7 mouse cellular contexts compared by ENCODE assay signal in the genomic region with DNA sequence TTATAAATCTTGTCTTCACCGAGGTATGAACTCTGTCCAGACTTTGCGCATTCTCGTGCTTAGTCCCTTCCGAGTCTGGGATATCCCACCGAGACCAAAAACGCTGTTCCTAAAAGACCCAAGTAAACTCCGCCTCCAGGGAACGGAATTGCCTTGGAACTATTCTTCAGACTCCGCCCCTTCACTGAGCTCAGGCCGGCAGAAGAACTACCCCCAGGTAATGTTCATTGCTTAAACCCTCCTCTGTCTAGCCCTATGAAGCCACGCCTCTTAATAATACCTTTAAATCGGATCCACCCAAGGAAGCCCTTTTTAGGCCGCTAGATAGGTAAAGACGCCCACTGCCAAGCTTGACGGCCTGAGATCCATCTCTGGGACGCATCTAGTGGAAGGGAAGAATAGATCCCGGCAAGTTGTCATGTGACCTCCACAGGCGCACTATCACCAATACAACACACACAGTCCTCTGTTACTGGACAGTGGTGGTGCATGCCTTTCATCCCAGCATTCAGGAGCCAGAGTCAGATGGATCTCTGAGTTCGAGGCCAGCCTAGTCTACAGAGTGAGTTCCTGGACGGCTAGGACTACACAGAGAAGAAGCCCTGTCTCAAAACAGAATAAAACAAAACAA. TPM values are rescaled to one million over a fixed set of nuclear protein-coding genes. Genes with fewer than 3 reads are reported as not detected.
A peak's percentile ranks its signal among the peaks of the same experiment; 100 is the strongest.
DNase-seq lines count a peak whose midpoint lies in the region; ATAC-seq and TF ChIP-seq lines count a peak whose summit lies in the region.

No protein-coding gene starts in this region.

- H3K27me3 ChIP-seq in CH12.LX (replicated peaks) (peaks cover 79% of the 10 kb centered on the region), MEL (ENCODE audit: control insufficient read depth in 1 of 2, insufficient read depth in 2 of 2, low read length in 2 of 2) (no peaks in the 10 kb centered on the region)
- peaks cover 10% of the 10 kb centered on the region for H3K27me3 ChIP-seq in forebrain, embryonic 14.5 days (replicated peaks; ENCODE audit: control insufficient read depth, insufficient read depth, low read length)
- 0 out of 2 replicates have a peak, but pooled peaks cover 2% of the 10 kb centered on the region for H3K27me3 ChIP-seq in limb, embryonic 11.5 days (ENCODE audit: control insufficient read depth, insufficient read depth, low read length)

- TF ChIP-seq POLR2A in CH12.LX (IDR thresholded peaks at IDR 0.05; ENCODE audit: low read depth, low read length) (no peak), MEL (IDR thresholded peaks at IDR 0.05; ENCODE audit: control insufficient read depth in 1 of 2, insufficient read depth in 1 of 2, low read depth in 1 of 2, low read length in 2 of 2, poor library complexity in 1 of 2) (0 out of 4 replicates have a peak, but pooled peaks of 1 of the 2 experiments have one; percentile 9)

- H3K36me3 ChIP-seq in CH12.LX (replicated peaks in 1 of 2; ENCODE audit: control insufficient read depth in 1 of 2, insufficient read depth in 1 of 2, low read length in 1 of 2), result no peaks in the 10 kb centered on the region
- no peaks in the 10 kb centered on the region for H3K36me3 ChIP-seq in MEL (ENCODE audit: control insufficient read depth in 1 of 2, insufficient read depth in 2 of 2, low read length in 2 of 2)
- no peaks in the 10 kb centered on the region for H3K36me3 ChIP-seq in forebrain, embryonic 14.5 days (ENCODE audit: control insufficient read depth, insufficient read depth, low read length)
- no peaks in the 10 kb centered on the region; the same call in 1 of the 2 replicates for H3K36me3 ChIP-seq in limb, embryonic 11.5 days (ENCODE audit: control insufficient read depth, insufficient read depth, low read length)

- TF ChIP-seq CTCF in CH12.LX (conservative IDR thresholded peaks at IDR 0.05 in 1 of 2, IDR thresholded peaks at IDR 0.05 in 1 of 2; ENCODE audit: low read depth in 2 of 2, low read length in 2 of 2) (no peak), MEL (IDR thresholded peaks at IDR 0.05 in 2 of 3, conservative IDR thresholded peaks at IDR 0.05 in 1 of 3; ENCODE audit: control insufficient read depth in 1 of 3, insufficient read depth in 1 of 3, low read depth in 2 of 3, low read length in 3 of 3, poor library complexity in 1 of 3, severe bottlenecking in 1 of 3) (no peak)

- dilution Hi-C loops in CH12.LX (cut with MboI; ENCODE audit: extremely low pct_ligation_motif_present, extremely low pct_unique_long_range_greater_than_20kb, low sequenced_read_pairs), result no loop called here

- TF ChIP-seq RAD21 in CH12.LX (IDR thresholded peaks at IDR 0.05; ENCODE audit: low read depth, low read length), result no peak
- no peak for TF ChIP-seq RAD21 in MEL (IDR thresholded peaks at IDR 0.05; ENCODE audit: low read depth, low read length)

- H3K9me3 ChIP-seq in CH12.LX (replicated peaks; ENCODE audit: low read length) (peaks cover 6% of the 10 kb centered on the region), MEL (replicated peaks; ENCODE audit: insufficient read depth, low read length) (no peaks in the 10 kb centered on the region)
- no peaks in the 10 kb centered on the region for H3K9me3 ChIP-seq in forebrain, embryonic 14.5 days (replicated peaks; ENCODE audit: control insufficient read depth, low read length)
- H3K9me3 ChIP-seq in limb, embryonic 11.5 days (ENCODE audit: control insufficient read depth, low read length), result no peaks in the 10 kb centered on the region

- DNase-seq in CH12.LX (ENCODE audit: extremely low read depth), result no peak
- DNase-seq in MEL (ENCODE audit: low read depth, low spot score), result peak; percentile 82
- no peak for DNase-seq in forebrain, embryonic 14.5 days (ENCODE audit: low spot score)
- peak; percentile 71 for DNase-seq in limb, embryonic 11.5 days (ENCODE audit: low spot score)
- DNase-seq in neural tube, embryonic 10.5 days (ENCODE audit: extremely low spot score, low spot score), result peak; percentile 50
- no peak for DNase-seq in gastrocnemius, adult 8-10 months (ENCODE audit: low spot score in 2 of 2)
- DNase-seq in adrenal gland, postnatal 10 days, result no peak

- 2% methylated on average over 20 of the region's 20 CpGs for WGBS in forebrain, embryonic 14.5 days
- WGBS in limb, embryonic 11.5 days, result 2% methylated on average over 20 of the region's 20 CpGs

- H3K4me1 ChIP-seq in CH12.LX (ENCODE audit: control insufficient read depth in 1 of 2, insufficient read depth in 2 of 2) (peaks cover 8 to 23% of the 10 kb centered on the region in 2 experiments; a peak in 3 of 4 replicates), MEL (ENCODE audit: control insufficient read depth in 1 of 2, insufficient read depth in 2 of 2, low read length in 2 of 2) (peaks cover 5 to 26% of the 10 kb centered on the region in 2 experiments)
- peaks cover 22% of the 10 kb centered on the region for H3K4me1 ChIP-seq in forebrain, embryonic 14.5 days (ENCODE audit: control insufficient read depth, insufficient read depth, low read length)
- H3K4me1 ChIP-seq in limb, embryonic 11.5 days (ENCODE audit: control insufficient read depth, insufficient read depth, low read length), result peaks cover 36% of the 10 kb centered on the region

- peak; percentile 15; the same call in 1 of the 2 replicates for ATAC-seq in forebrain, embryonic 14.5 days
- peak; percentile 18 for ATAC-seq in limb, embryonic 11.5 days (ENCODE audit: insufficient number of reproducible peaks, low FRiP score, low TSS enrichment, low read depth)

- H3K4me3 ChIP-seq in CH12.LX (replicated peaks in 1 of 3; ENCODE audit: low read depth in 2 of 3, low read length in 2 of 3, poor library complexity in 1 of 3) (peak overlapping the region; percentile 31 to 47 (median 37)), MEL (ENCODE audit: control insufficient read depth in 1 of 2, insufficient read depth in 1 of 2, low read depth in 2 of 2, low read length in 2 of 2) (peak overlapping the region; percentile 56 to 68)
- peak overlapping the region; percentile 37 for H3K4me3 ChIP-seq in forebrain, embryonic 14.5 days (ENCODE audit: low read depth, low read length)
- peak overlapping the region; percentile 37 for H3K4me3 ChIP-seq in limb, embryonic 11.5 days (ENCODE audit: low read depth, low read length)

- H3K27ac ChIP-seq in CH12.LX (ENCODE audit: insufficient read depth, low read depth) (no peak overlapping the region), MEL (ENCODE audit: control insufficient read depth, low read depth, low read length) (peak overlapping the region; percentile 43)
- H3K27ac ChIP-seq in forebrain, embryonic 14.5 days (ENCODE audit: low read depth, low read length), result peak overlapping the region; percentile 58; the same call in 1 of the 2 replicates
- H3K27ac ChIP-seq in limb, embryonic 11.5 days (replicated peaks; ENCODE audit: low read depth, low read length), result peak overlapping the region; percentile 98

- H3K4me2 ChIP-seq in CH12.LX (ENCODE audit: insufficient read depth, low read depth, poor library complexity, severe bottlenecking), result peak overlapping the region; percentile 27
- H3K4me2 ChIP-seq in forebrain, embryonic 14.5 days (ENCODE audit: low read length), result peak overlapping the region; percentile 61
- H3K4me2 ChIP-seq in limb, embryonic 11.5 days (ENCODE audit: low read depth, severe bottlenecking), result peak overlapping the region; percentile 99

- in situ Hi-C loops in CH12.LX (cut with MboI; ENCODE audit: low pct_ligation_motif_present, low pct_unique_long_range_greater_than_20kb, low sequenced_read_pairs), result no loop called here

- TF ChIP-seq EP300 in CH12.LX (IDR thresholded peaks at IDR 0.05; ENCODE audit: low read length) (no peak), MEL (IDR thresholded peaks at IDR 0.05; ENCODE audit: low read depth in 1 of 2, low read length in 2 of 2) (no peak)

- H3K9ac ChIP-seq in CH12.LX (ENCODE audit: insufficient read depth, low read depth), result no peak overlapping the region
- H3K9ac ChIP-seq in MEL (ENCODE audit: control insufficient read depth, low read depth, low read length, poor library complexity, severe bottlenecking), result peak overlapping the region; percentile 55
- peak overlapping the region; percentile 62; the same call in 1 of the 2 replicates for H3K9ac ChIP-seq in forebrain, embryonic 14.5 days (ENCODE audit: low read length)
- H3K9ac ChIP-seq in limb, embryonic 11.5 days (ENCODE audit: low read length), result peak overlapping the region; percentile 9; the same call in 1 of the 2 replicates

- H3K79me2 ChIP-seq in CH12.LX (replicated peaks; ENCODE audit: control insufficient read depth, extremely low read depth, insufficient read depth, poor library complexity, severe bottlenecking) (no peaks in the 10 kb centered on the region), MEL (ENCODE audit: control insufficient read depth, insufficient read depth, low read length, poor library complexity) (peaks cover 2% of the 10 kb centered on the region; the same call in 1 of the 2 replicates)

RNA-seq across cellular contexts. Expression of gene Cd248, which starts 4.6 kb away (rescaled TPM):
- total RNA-seq in CH12.LX (2012; rRNA removed), result not detected in 2 replicates
- total RNA-seq in CH12.LX (2014; rRNA removed), result not detected in 2 replicates
- polyA plus RNA-seq in CH12.LX (2012; ENCODE audit: insufficient read length, low read depth), result not detected in 2 replicates
- total RNA-seq in MEL (2012; rRNA removed), result 0.23 and 0.27 TPM in 2 replicates
- under 1 TPM in 1 of 2 experiments, not detected in 1; 0.86 TPM for polyA plus RNA-seq in MEL (2012; ENCODE audit: insufficient read depth in 1 of 2, insufficient read length in 2 of 2, low read depth in 1 of 2, low replicate concordance in 2 of 2, missing spikeins in 1 of 2)
- 12.5 and 16.2 TPM in 2 replicates for polyA plus RNA-seq in forebrain, embryonic 14.5 days (2014; fragmentation: Nextera tagmentation; extraction: Ambion mirVana)
- 41.1 and 45.6 TPM in 2 replicates for polyA plus RNA-seq in limb, embryonic 11.5 days (2014; fragmentation: Nextera tagmentation; extraction: Ambion mirVana)
- 1 to 10 TPM; 5.2 to 8.9 (median 7.0) TPM for total RNA-seq in gastrocnemius, adult 8-10 months (2022)
- total RNA-seq in adrenal gland, postnatal 10 days (2021), result 10 to 100 TPM; 28.1 to 37.5 TPM

RNA-seq across cellular contexts. Expression of gene Tmem151a, which starts 12.8 kb away (rescaled TPM):
- not detected in 2 replicates for total RNA-seq in CH12.LX (2012; rRNA removed)
- not detected in 2 replicates for total RNA-seq in CH12.LX (2014; rRNA removed)
- polyA plus RNA-seq in CH12.LX (2012; ENCODE audit: insufficient read length, low read depth), result not detected in 2 replicates
- total RNA-seq in MEL (2012; rRNA removed), result 0.29 TPM in 1 of 2 replicates, not detected in the other
- under 1 TPM in 1 of 2 experiments, not detected in 1; 0.63 TPM for polyA plus RNA-seq in MEL (2012; ENCODE audit: insufficient read depth in 1 of 2, insufficient read length in 2 of 2, low read depth in 1 of 2, low replicate concordance in 2 of 2, missing spikeins in 1 of 2)
- polyA plus RNA-seq in forebrain, embryonic 14.5 days (2014; fragmentation: Nextera tagmentation; extraction: Ambion mirVana), result 5.4 and 7.5 TPM in 2 replicates
- 1.1 and 2.2 TPM in 2 replicates for polyA plus RNA-seq in limb, embryonic 11.5 days (2014; fragmentation: Nextera tagmentation; extraction: Ambion mirVana)
- total RNA-seq in gastrocnemius, adult 8-10 months (2022), result under 1 TPM in 1 of 4 experiments, not detected in 3; 0.12 TPM
- 1 to 10 TPM; 2.4 to 3.2 TPM for total RNA-seq in adrenal gland, postnatal 10 days (2021)

RNA-seq across cellular contexts. Expression of gene Yif1a, which starts 15.8 kb away (rescaled TPM):
- 62.6 and 65.0 TPM in 2 replicates for total RNA-seq in CH12.LX (2012; rRNA removed)
- total RNA-seq in CH12.LX (2014; rRNA removed), result 63.6 and 72.4 TPM in 2 replicates
- 33.1 and 39.0 TPM in 2 replicates for polyA plus RNA-seq in CH12.LX (2012; ENCODE audit: insufficient read length, low read depth)
- 57.5 and 64.3 TPM in 2 replicates for total RNA-seq in MEL (2012; rRNA removed)
- 10 to 100 TPM in 1 of 2 experiments, not detected in 1; 54.0 TPM for polyA plus RNA-seq in MEL (2012; ENCODE audit: insufficient read depth in 1 of 2, insufficient read length in 2 of 2, low read depth in 1 of 2, low replicate concordance in 2 of 2, missing spikeins in 1 of 2)
- polyA plus RNA-seq in forebrain, embryonic 14.5 days (2014; fragmentation: Nextera tagmentation; extraction: Ambion mirVana), result 71.6 and 95.5 TPM in 2 replicates
- 68.5 and 71.2 TPM in 2 replicates for polyA plus RNA-seq in limb, embryonic 11.5 days (2014; fragmentation: Nextera tagmentation; extraction: Ambion mirVana)
- total RNA-seq in gastrocnemius, adult 8-10 months (2022), result 10 to 100 TPM; 37.4 to 44.7 (median 39.8) TPM
- total RNA-seq in adrenal gland, postnatal 10 days (2021), result 10 to 100 TPM; 88.3 to 96.8 TPM

RNA-seq across cellular contexts. Expression of gene Rin1, which starts 22.2 kb away (rescaled TPM):
- 0.47 and 0.92 TPM in 2 replicates for total RNA-seq in CH12.LX (2012; rRNA removed)
- 0.13 and 0.30 TPM in 2 replicates for total RNA-seq in CH12.LX (2014; rRNA removed)
- polyA plus RNA-seq in CH12.LX (2012; ENCODE audit: insufficient read length, low read depth), result 0.74 and 0.89 TPM in 2 replicates
- total RNA-seq in MEL (2012; rRNA removed), result 0.33 and 0.42 TPM in 2 replicates
- polyA plus RNA-seq in MEL (2012; ENCODE audit: insufficient read depth in 1 of 2, insufficient read length in 2 of 2, low read depth in 1 of 2, low replicate concordance in 2 of 2, missing spikeins in 1 of 2), result 1 to 10 TPM in 1 of 2 experiments, not detected in 1; 1.3 TPM
- polyA plus RNA-seq in forebrain, embryonic 14.5 days (2014; fragmentation: Nextera tagmentation; extraction: Ambion mirVana), result 1.3 and 1.4 TPM in 2 replicates
- 1.3 and 1.6 TPM in 2 replicates for polyA plus RNA-seq in limb, embryonic 11.5 days (2014; fragmentation: Nextera tagmentation; extraction: Ambion mirVana)
- total RNA-seq in gastrocnemius, adult 8-10 months (2022), result 1 to 10 TPM in 1 of 4 experiments, under 1 TPM in 3; 0.47 to 1.0 (median 0.75) TPM
- total RNA-seq in adrenal gland, postnatal 10 days (2021), result 1 to 10 TPM; 1.7 to 3.7 TPM

RNA-seq across cellular contexts. Expression of gene Cnih2, which starts 25.8 kb away (rescaled TPM):
- total RNA-seq in CH12.LX (2012; rRNA removed), result 0.55 and 0.72 TPM in 2 replicates
- total RNA-seq in CH12.LX (2014; rRNA removed), result 0.23 TPM in 1 of 2 replicates, not detected in the other
- polyA plus RNA-seq in CH12.LX (2012; ENCODE audit: insufficient read length, low read depth), result 1.7 and 2.2 TPM in 2 replicates
- 0.65 and 1.0 TPM in 2 replicates for total RNA-seq in MEL (2012; rRNA removed)
- 1 to 10 TPM in 1 of 2 experiments, not detected in 1; 2.7 TPM for polyA plus RNA-seq in MEL (2012; ENCODE audit: insufficient read depth in 1 of 2, insufficient read length in 2 of 2, low read depth in 1 of 2, low replicate concordance in 2 of 2, missing spikeins in 1 of 2)
- polyA plus RNA-seq in forebrain, embryonic 14.5 days (2014; fragmentation: Nextera tagmentation; extraction: Ambion mirVana), result 350 and 370 TPM in 2 replicates
- 33.8 and 36.3 TPM in 2 replicates for polyA plus RNA-seq in limb, embryonic 11.5 days (2014; fragmentation: Nextera tagmentation; extraction: Ambion mirVana)
- not detected for total RNA-seq in gastrocnemius, adult 8-10 months (2022)
- total RNA-seq in adrenal gland, postnatal 10 days (2021), result 1 to 10 TPM; 5.0 to 5.1 TPM

Comparison
In these comparisons a context has a peak if more than half of its experiments do, and no peak if none do; other contexts are left out.
1. DNase-seq: peak in MEL (single experiment), limb, embryonic 11.5 days (single experiment) and neural tube, embryonic 10.5 days (single experiment); none in CH12.LX (single experiment), forebrain, embryonic 14.5 days (single experiment), gastrocnemius, adult 8-10 months (0 of 2) and adrenal gland, postnatal 10 days (single experiment).
2. H3K4me2 ChIP-seq: peak in every context shown above with its lines; median percentile 99 in limb, embryonic 11.5 days; 61 in forebrain, embryonic 14.5 days; 27 in CH12.LX.
3. Of the 35 proteins assayed by ChIP-seq in both MEL and CH12.LX: peak only in MEL: MXI1, TBP and USF1; only in CH12.LX: none; in both: none; in neither: 31; mixed calls (peak in some experiments, not most) for 1.
4. Peak in every context shown above with its lines, with median percentiles within 50 percentile points of each other: H3K4me3 ChIP-seq.